Mouse (Mus musculus) heart, embryonic 12.5 days (tissue): ENCODE data around the gene St3gal6. TPM values are rescaled to one million over a fixed set of nuclear protein-coding genes. Genes with fewer than 3 reads are reported as not detected.
"Not testable (repeated sequence)": the region's sequence is repeated elsewhere in the genome, so short reads cannot be mapped to it uniquely, and the experiment has no call there.

Source experiments
- ATAC-seq: fragments of 200-750 bp; cut with Nextera tagmentation; 2 replicates; pipeline ENCODE4 v1.8.0; 2017; ENCODE audit warnings: moderate TSS enrichment, moderate library complexity; ENCODE audit not compliant: insufficient number of reproducible peaks, low FRiP score
- H3K27ac ChIP-seq: fragments of 300-500 bp; sonication (generic); 2 replicates; pipeline ENCODE4 v1.5.1; 2016; ENCODE audit warnings: mild to moderate bottlenecking, moderate library complexity; ENCODE audit not compliant: poor library complexity, severe bottlenecking
- H3K27me3 ChIP-seq: fragments of 300-500 bp; sonication (generic); replicated peaks from 2 replicates; pipeline ENCODE4 v1.6.1; 2016; ENCODE audit warnings: mild to moderate bottlenecking, moderate library complexity
- H3K36me3 ChIP-seq: fragments of 300-500 bp; sonication (generic); 2 replicates; pipeline ENCODE4 v1.6.1; 2016; ENCODE audit warnings: mild to moderate bottlenecking, moderate library complexity
- H3K4me1 ChIP-seq: fragments of 300-500 bp; sonication (generic); replicated peaks from 2 replicates; pipeline ENCODE4 v1.6.1; 2016; ENCODE audit warnings: mild to moderate bottlenecking
- H3K4me2 ChIP-seq: fragments of 300-500 bp; sonication (generic); 2 replicates; pipeline ENCODE4 v1.6.1; 2016; ENCODE audit warnings: mild to moderate bottlenecking, moderate library complexity
- H3K4me3 ChIP-seq: fragments of 300-500 bp; sonication (generic); 2 replicates; pipeline ENCODE4 v1.5.1; 2016; ENCODE audit warnings: mild to moderate bottlenecking
- H3K9ac ChIP-seq: fragments of 300-500 bp; sonication (generic); 2 replicates; pipeline ENCODE4 v1.6.1; 2016; ENCODE audit warnings: mild to moderate bottlenecking, moderate library complexity
- H3K9me3 ChIP-seq: fragments of 300-500 bp; sonication (generic); replicated peaks from 2 replicates; pipeline ENCODE4 v1.6.1; 2016; ENCODE audit warnings: mild to moderate bottlenecking, moderate library complexity
- WGBS: fragments of 180-500 bp; shearing (Covaris S2); methylation state at CpG from one replicate; pipeline ENCODE4 v1.1.7; 2016; 5-methylcytosine and 5-hydroxymethylcytosine counted together
- polyA plus RNA-seq: library from polyadenylated mRNA; unstranded; fragments of >200 nt; fragmentation: Nextera tagmentation; extraction: Ambion mirVana; gene quantifications from 2 replicates; pipeline ENCODE4 v1.2.1, GENCODE M21; 2016

St3gal6 gene
- polyA plus RNA-seq, 1 experiment from 2014 or later, result 18.2 TPM

- Histone ChIP-seq H3K9ac (no peak overlapping the region), H3K4me1 (peaks cover 14% of the 10 kb centered on the region), H3K27ac (no peak overlapping the region), H3K9me3 (peaks cover 6% of the 10 kb centered on the region; the same call in 1 of the 2 replicates), H3K27me3 (no peaks in the 10 kb centered on the region), H3K4me3 (no peak overlapping the region), H3K36me3 (peaks cover 62% of the 10 kb centered on the region), H3K4me2 (no peak overlapping the region)
- no peak for ATAC-seq
- WGBS, result 77% methylated on average over 3 of the region's 3 CpGs
Measured at GRCm38 (mm10) chr16:58475544-58476154, 48.4 kb downstream of the St3gal6 start.

- no peak for ATAC-seq
- H3K27me3 ChIP-seq, result no peaks in the 10 kb centered on the region
- no peak overlapping the region for H3K9ac ChIP-seq
- no peak overlapping the region for H3K4me3 ChIP-seq
- peaks cover 6% of the 10 kb centered on the region; the same call in 1 of the 2 replicates for H3K9me3 ChIP-seq
- peak overlapping the region; percentile 45 for H3K27ac ChIP-seq
- peaks cover 14% of the 10 kb centered on the region for H3K4me1 ChIP-seq
- no peak overlapping the region for H3K4me2 ChIP-seq
- H3K36me3 ChIP-seq, result peaks cover 62% of the 10 kb centered on the region
- 69% methylated on average over 3 of the region's 3 CpGs for WGBS
Measured at GRCm38 (mm10) chr16:58474875-58475274, 49.2 kb downstream of the St3gal6 start.

GRCm38 (mm10) chr16:58470841-58471240 lies 53.2 kb downstream of the St3gal6 start:
- Histone ChIP-seq H3K27ac (no peak overlapping the region), H3K27me3 (no peaks in the 10 kb centered on the region), H3K4me2 (no peak overlapping the region), H3K36me3 (peaks cover 62% of the 10 kb centered on the region), H3K4me3 (no peak overlapping the region), H3K9ac (no peak overlapping the region), H3K4me1 (peaks cover 13% of the 10 kb centered on the region), H3K9me3 (no peaks in the 10 kb centered on the region)
- no peak for ATAC-seq
- WGBS, result 60% methylated on average over 4 of the region's 4 CpGs

GRCm38 (mm10) chr16:58470061-58470460 lies 54.0 kb downstream of the St3gal6 start:
- no peaks in the 10 kb centered on the region for H3K27me3 ChIP-seq
- H3K36me3 ChIP-seq, result peaks cover 66% of the 10 kb centered on the region
- no peaks in the 10 kb centered on the region for H3K9me3 ChIP-seq
- no peak for ATAC-seq
- no peak overlapping the region for H3K9ac ChIP-seq
- peaks cover 10% of the 10 kb centered on the region for H3K4me1 ChIP-seq
- 86% methylated on average over 8 of the region's 8 CpGs for WGBS
- no peak overlapping the region for H3K27ac ChIP-seq
- no peak overlapping the region for H3K4me2 ChIP-seq
- no peak overlapping the region for H3K4me3 ChIP-seq

GRCm38 (mm10) chr16:58465412-58465811 lies 58.6 kb downstream of the St3gal6 start:
- no peaks in the 10 kb centered on the region for H3K9me3 ChIP-seq
- H3K4me1 ChIP-seq, result peaks cover 13% of the 10 kb centered on the region
- no peak overlapping the region for H3K9ac ChIP-seq
- WGBS, result 80% methylated on average over 9 of the region's 9 CpGs
- peaks cover 77% of the 10 kb centered on the region for H3K36me3 ChIP-seq
- H3K4me2 ChIP-seq, result no peak overlapping the region
- no peaks in the 10 kb centered on the region for H3K27me3 ChIP-seq
- H3K4me3 ChIP-seq, result no peak overlapping the region
- H3K27ac ChIP-seq, result no peak overlapping the region
- no peak for ATAC-seq

GRCm38 (mm10) chr16:58464051-58464450 lies 60.0 kb downstream of the St3gal6 start:
- H3K27me3 ChIP-seq, result no peaks in the 10 kb centered on the region
- peaks cover 22% of the 10 kb centered on the region for H3K4me1 ChIP-seq
- no peak overlapping the region for H3K4me3 ChIP-seq
- peaks cover 70% of the 10 kb centered on the region for H3K36me3 ChIP-seq
- ATAC-seq, result no peak
- H3K9me3 ChIP-seq, result no peaks in the 10 kb centered on the region
- no peak overlapping the region for H3K4me2 ChIP-seq
- H3K9ac ChIP-seq, result no peak overlapping the region
- H3K27ac ChIP-seq, result no peak overlapping the region
- 91% methylated on average over 14 of the region's 14 CpGs for WGBS

- WGBS, result 92% methylated on average over 2 of the region's 2 CpGs
Measured at GRCm38 (mm10) chr16:58462519-58462918, 61.5 kb downstream of the St3gal6 start.

GRCm38 (mm10) chr16:58461856-58462518 lies 62.1 kb downstream of the St3gal6 start:
- Histone ChIP-seq H3K4me2 (no peak overlapping the region), H3K27ac (no peak overlapping the region), H3K27me3 (no peaks in the 10 kb centered on the region), H3K9me3 (no peaks in the 10 kb centered on the region), H3K9ac (no peak overlapping the region), H3K4me3 (no peak overlapping the region), H3K4me1 (peaks cover 31% of the 10 kb centered on the region), H3K36me3 (peaks cover 73% of the 10 kb centered on the region)
- WGBS, result 85% methylated on average over 2 of the region's 2 CpGs
- no peak for ATAC-seq

More at GRCm38 (mm10) chr16:58462519-58462918, 61.5 kb downstream of the St3gal6 start:
- H3K4me3 ChIP-seq, result no peak overlapping the region
- no peaks in the 10 kb centered on the region for H3K27me3 ChIP-seq
- no peaks in the 10 kb centered on the region for H3K9me3 ChIP-seq
- no peak overlapping the region for H3K27ac ChIP-seq
- H3K4me1 ChIP-seq, result peaks cover 26% of the 10 kb centered on the region
- H3K4me2 ChIP-seq, result no peak overlapping the region
- H3K36me3 ChIP-seq, result peaks cover 73% of the 10 kb centered on the region
- no peak overlapping the region for H3K9ac ChIP-seq
- no peak for ATAC-seq

GRCm38 (mm10) chr16:58460386-58460785 lies 63.7 kb downstream of the St3gal6 start:
- peak overlapping the region; percentile 51 for H3K4me2 ChIP-seq
- no peak for ATAC-seq
- H3K4me3 ChIP-seq, result 0 out of 2 replicates have a peak overlapping the region, but pooled peaks have one; percentile 13
- peak overlapping the region; percentile 86 for H3K27ac ChIP-seq
- 60% methylated on average over 10 of the region's 10 CpGs for WGBS
- H3K9ac ChIP-seq, result peak overlapping the region; percentile 55; the same call in 1 of the 2 replicates
- H3K27me3 ChIP-seq, result no peaks in the 10 kb centered on the region
- no peaks in the 10 kb centered on the region for H3K9me3 ChIP-seq
- peaks cover 27% of the 10 kb centered on the region for H3K4me1 ChIP-seq
- peaks cover 68% of the 10 kb centered on the region for H3K36me3 ChIP-seq

- ATAC-seq, result 0 out of 2 replicates have a peak, but pooled peaks have one; percentile 49
- H3K4me3 ChIP-seq, H3K9me3 ChIP-seq, H3K27me3 ChIP-seq, H3K9ac ChIP-seq: not testable (repeated sequence)
- Histone ChIP-seq H3K4me1 (peaks cover 27% of the 10 kb centered on the region), H3K4me2 (peak overlapping the region; percentile 51), H3K27ac (peak overlapping the region; percentile 86), H3K36me3 (peaks cover 64% of the 10 kb centered on the region)
- WGBS, result 12% methylated on average over 3 of the region's 3 CpGs
Measured at GRCm38 (mm10) chr16:58459966-58460365, 64.1 kb downstream of the St3gal6 start.

- peaks cover 45% of the 10 kb centered on the region for H3K36me3 ChIP-seq
Measured at GRCm38 (mm10) chr16:58456991-58457390, 67.1 kb downstream of the St3gal6 start.

More at GRCm38 (mm10) chr16:58456991-58457390, 67.1 kb downstream of the St3gal6 start:
- H3K4me3 ChIP-seq, result no peak overlapping the region
- H3K27ac ChIP-seq, result peak overlapping the region; percentile 54; the same call in 1 of the 2 replicates
- no peak overlapping the region for H3K9ac ChIP-seq
- no peaks in the 10 kb centered on the region for H3K27me3 ChIP-seq
- 35% methylated on average over 6 of the region's 6 CpGs for WGBS
- H3K9me3 ChIP-seq, result no peaks in the 10 kb centered on the region
- peaks cover 46% of the 10 kb centered on the region for H3K4me1 ChIP-seq
- no peak for ATAC-seq
- H3K4me2 ChIP-seq, result no peak overlapping the region
